8 mouse cellular contexts compared by ENCODE assay signal in genomic region chr17:24212441-24213018, GRCm38 (mm10). TPM values are rescaled to one million over a fixed set of nuclear protein-coding genes. Genes with fewer than 3 reads are reported as not detected.
DNase-seq lines count a peak whose midpoint lies in the region; ATAC-seq and TF ChIP-seq lines count a peak whose summit lies in the region.
"Had no signal": no experiment of that assay in that cellular context is flagged by ENCODE, and none has a peak within 500 bp of the region (broad histone marks: within the 10 kb centered on the region; RNA-seq: fewer than 3 reads in every experiment).

No protein-coding gene starts in this region.

- H3K9ac ChIP-seq in lung, embryonic 16.5 days (ENCODE audit: low read length) = no peak overlapping the region; the same call in 1 of the 2 replicates
- H3K9ac ChIP-seq in forebrain, embryonic 15.5 days (replicated peaks) = no peak overlapping the region
- H3K9ac ChIP-seq in limb, embryonic 14.5 days (ENCODE audit: low read depth, low read length, severe bottlenecking) = no peak overlapping the region
- peak overlapping the region; percentile 25; the same call in 1 of the 2 replicates for H3K9ac ChIP-seq in stomach, embryonic 14.5 days (replicated peaks; ENCODE audit: low read depth, low read length)

- no peak for TF ChIP-seq POLR2A in limb, embryonic 14.5 days (IDR thresholded peaks at IDR 0.05; ENCODE audit: borderline replicate concordance, extremely low read depth, insufficient read depth, insufficient read length)

- H3K4me2 ChIP-seq in lung, embryonic 16.5 days (ENCODE audit: low read depth, low read length) = peak overlapping the region; percentile 96
- H3K4me2 ChIP-seq in forebrain, embryonic 15.5 days (replicated peaks) = peak overlapping the region; percentile 92
- H3K4me2 ChIP-seq in limb, embryonic 14.5 days (replicated peaks; ENCODE audit: low read depth, low read length, severe bottlenecking) = peak overlapping the region; percentile 78
- H3K4me2 ChIP-seq in stomach, embryonic 14.5 days (replicated peaks; ENCODE audit: low read depth, low read length) = peak overlapping the region; percentile 95

- peak overlapping the region; percentile 54 for H3K4me3 ChIP-seq in lung, embryonic 16.5 days (ENCODE audit: low read length)
- H3K4me3 ChIP-seq in forebrain, embryonic 15.5 days = peak overlapping the region; percentile 55
- H3K4me3 ChIP-seq in limb, embryonic 14.5 days (replicated peaks; ENCODE audit: low read length) = peak overlapping the region; percentile 45
- peak overlapping the region; percentile 41 for H3K4me3 ChIP-seq in stomach, embryonic 14.5 days (ENCODE audit: low read depth, low read length)
- H3K4me3 ChIP-seq: myocyte had no signal

- H3K27ac ChIP-seq in lung, embryonic 16.5 days (ENCODE audit: low read length) = peak overlapping the region; percentile 37; the same call in 1 of the 2 replicates
- H3K27ac ChIP-seq in forebrain, embryonic 15.5 days (replicated peaks) = no peak overlapping the region
- H3K27ac ChIP-seq in limb, embryonic 14.5 days (replicated peaks; ENCODE audit: low read depth, low read length) = peak overlapping the region; percentile 90; the same call in 1 of the 2 replicates
- H3K27ac ChIP-seq in stomach, embryonic 14.5 days (ENCODE audit: low read length) = peak overlapping the region; percentile 94; the same call in 1 of the 2 replicates

- ATAC-seq in lung, embryonic 16.5 days (ENCODE audit: low read depth) = no peak
- no peak for ATAC-seq in forebrain, embryonic 15.5 days (replicated peaks)
- no peak for ATAC-seq in limb, embryonic 14.5 days (ENCODE audit: low FRiP score, low read depth)
- no peak for ATAC-seq in stomach, embryonic 14.5 days (ENCODE audit: insufficient number of reproducible peaks, insufficient read depth, low FRiP score, low read depth)
- no peak for ATAC-seq in erythroid progenitor cell, adult 5-6 weeks (replicated peaks; ENCODE audit: low FRiP score, poor library complexity, severe bottlenecking)

- H3K36me3 ChIP-seq in lung, embryonic 16.5 days (ENCODE audit: control insufficient read depth, insufficient read depth, low read length) = peaks cover 13% of the 10 kb centered on the region
- peaks cover 22% of the 10 kb centered on the region for H3K36me3 ChIP-seq in forebrain, embryonic 15.5 days
- peaks cover 21% of the 10 kb centered on the region for H3K36me3 ChIP-seq in limb, embryonic 14.5 days (ENCODE audit: control insufficient read depth, insufficient read depth, low read length)
- peaks cover 13% of the 10 kb centered on the region; the same call in 1 of the 2 replicates for H3K36me3 ChIP-seq in stomach, embryonic 14.5 days (ENCODE audit: control insufficient read depth, insufficient read depth, low read length)

- WGBS in lung, embryonic 16.5 days = 28% methylated on average over 5 of the region's 5 CpGs
- 29% methylated on average over 5 of the region's 5 CpGs for WGBS in forebrain, embryonic 15.5 days
- 32% methylated on average over 5 of the region's 5 CpGs for WGBS in limb, embryonic 14.5 days
- WGBS in stomach, embryonic 14.5 days = 32% methylated on average over 5 of the region's 5 CpGs

- peaks cover 8% of the 10 kb centered on the region; the same call in 1 of the 2 replicates for H3K27me3 ChIP-seq in lung, embryonic 16.5 days (ENCODE audit: control insufficient read depth, insufficient read depth, low read depth, low read length)
- peaks cover 5% of the 10 kb centered on the region; the same call in 1 of the 2 replicates for H3K27me3 ChIP-seq in forebrain, embryonic 15.5 days
- no peaks in the 10 kb centered on the region for H3K27me3 ChIP-seq in limb, embryonic 14.5 days (ENCODE audit: control insufficient read depth, insufficient read depth, low read length)
- no peaks in the 10 kb centered on the region for H3K27me3 ChIP-seq in stomach, embryonic 14.5 days (ENCODE audit: control insufficient read depth, insufficient read depth, low read length)

- H3K9me3 ChIP-seq in lung, embryonic 16.5 days (ENCODE audit: control insufficient read depth, low read length) = no peaks in the 10 kb centered on the region
- no peaks in the 10 kb centered on the region for H3K9me3 ChIP-seq in forebrain, embryonic 15.5 days
- no peaks in the 10 kb centered on the region for H3K9me3 ChIP-seq in limb, embryonic 14.5 days (ENCODE audit: control insufficient read depth, low read length)
- no peaks in the 10 kb centered on the region for H3K9me3 ChIP-seq in stomach, embryonic 14.5 days (ENCODE audit: control insufficient read depth, low read depth, low read length)

- no peak for DNase-seq in lung, postnatal 36 days
- no peak for DNase-seq in limb, embryonic 14.5 days (ENCODE audit: low spot score)
- no peak for DNase-seq in urinary bladder, adult 2 months (ENCODE audit: low spot score)

- peaks cover 35% of the 10 kb centered on the region for H3K4me1 ChIP-seq in lung, embryonic 16.5 days (replicated peaks; ENCODE audit: control insufficient read depth, insufficient read depth, low read length)
- H3K4me1 ChIP-seq in forebrain, embryonic 15.5 days = peaks cover 43% of the 10 kb centered on the region
- peaks cover 33% of the 10 kb centered on the region for H3K4me1 ChIP-seq in limb, embryonic 14.5 days (ENCODE audit: control insufficient read depth, insufficient read depth, low read length)
- peaks cover 45% of the 10 kb centered on the region for H3K4me1 ChIP-seq in stomach, embryonic 14.5 days (ENCODE audit: control insufficient read depth, insufficient read depth, low read length)

RNA-seq across cellular contexts. Expression of gene Ntn3, which starts 3.2 kb away (rescaled TPM):
- polyA plus RNA-seq in lung, embryonic 16.5 days (2015; fragmentation: Nextera tagmentation; extraction: Ambion mirVana) = 3.3 and 3.8 TPM in 2 replicates
- 4.9 and 5.2 TPM in 2 replicates for polyA plus RNA-seq in forebrain, embryonic 15.5 days (2015; fragmentation: Nextera tagmentation; extraction: Ambion mirVana)
- polyA plus RNA-seq in limb, embryonic 14.5 days (2012; rRNA removed) = 32.6 and 42.5 TPM in 2 replicates
- polyA plus RNA-seq in limb, embryonic 14.5 days (2014; fragmentation: Nextera tagmentation; extraction: Ambion mirVana) = 14.5 and 19.8 TPM in 2 replicates
- polyA plus RNA-seq in stomach, embryonic 14.5 days (2014; fragmentation: Nextera tagmentation; extraction: Ambion mirVana) = 10.2 and 10.4 TPM in 2 replicates
- total RNA-seq in erythroid progenitor cell, adult 5-6 weeks (2015; ENCODE audit: low replicate concordance) = not detected in 2 replicates
- total RNA-seq in erythroid progenitor cell, adult 5-6 weeks (2017; ENCODE audit: low replicate concordance) = not detected in 2 replicates
- 0.88 and 1.0 TPM in 2 replicates for polyA plus RNA-seq in urinary bladder, adult 2 months (2012; rRNA removed)

RNA-seq across cellular contexts. Expression of gene Tbc1d24, which starts 7.2 kb away (rescaled TPM):
- 4.6 and 6.4 TPM in 2 replicates for polyA plus RNA-seq in lung, embryonic 16.5 days (2015; fragmentation: Nextera tagmentation; extraction: Ambion mirVana)
- polyA plus RNA-seq in forebrain, embryonic 15.5 days (2015; fragmentation: Nextera tagmentation; extraction: Ambion mirVana) = 18.8 and 19.5 TPM in 2 replicates
- polyA plus RNA-seq in limb, embryonic 14.5 days (2012; rRNA removed) = 31.9 and 52.5 TPM in 2 replicates
- 6.3 and 8.0 TPM in 2 replicates for polyA plus RNA-seq in limb, embryonic 14.5 days (2014; fragmentation: Nextera tagmentation; extraction: Ambion mirVana)
- polyA plus RNA-seq in stomach, embryonic 14.5 days (2014; fragmentation: Nextera tagmentation; extraction: Ambion mirVana) = 6.3 and 8.3 TPM in 2 replicates
- 3.4 and 5.8 TPM in 2 replicates for total RNA-seq in erythroid progenitor cell, adult 5-6 weeks (2015; ENCODE audit: low replicate concordance)
- total RNA-seq in erythroid progenitor cell, adult 5-6 weeks (2017; ENCODE audit: low replicate concordance) = 2.6 and 2.7 TPM in 2 replicates
- polyA plus RNA-seq in urinary bladder, adult 2 months (2012; rRNA removed) = 7.6 and 7.9 TPM in 2 replicates

RNA-seq across cellular contexts. Expression of gene Tedc2, which starts 8.1 kb away (rescaled TPM):
- 11.3 and 13.0 TPM in 2 replicates for polyA plus RNA-seq in lung, embryonic 16.5 days (2015; fragmentation: Nextera tagmentation; extraction: Ambion mirVana)
- 13.0 and 13.5 TPM in 2 replicates for polyA plus RNA-seq in forebrain, embryonic 15.5 days (2015; fragmentation: Nextera tagmentation; extraction: Ambion mirVana)
- 35.4 and 39.2 TPM in 2 replicates for polyA plus RNA-seq in limb, embryonic 14.5 days (2012; rRNA removed)
- 10.2 and 12.2 TPM in 2 replicates for polyA plus RNA-seq in limb, embryonic 14.5 days (2014; fragmentation: Nextera tagmentation; extraction: Ambion mirVana)
- 11.9 and 12.3 TPM in 2 replicates for polyA plus RNA-seq in stomach, embryonic 14.5 days (2014; fragmentation: Nextera tagmentation; extraction: Ambion mirVana)
- 13.8 and 19.8 TPM in 2 replicates for total RNA-seq in erythroid progenitor cell, adult 5-6 weeks (2015; ENCODE audit: low replicate concordance)
- total RNA-seq in erythroid progenitor cell, adult 5-6 weeks (2017; ENCODE audit: low replicate concordance) = 16.2 and 17.2 TPM in 2 replicates
- polyA plus RNA-seq in urinary bladder, adult 2 months (2012; rRNA removed) = 8.1 and 9.2 TPM in 2 replicates

RNA-seq across cellular contexts. Expression of gene Ccnf, which starts 38.8 kb away (rescaled TPM):
- 75.2 and 81.5 TPM in 2 replicates for polyA plus RNA-seq in lung, embryonic 16.5 days (2015; fragmentation: Nextera tagmentation; extraction: Ambion mirVana)
- polyA plus RNA-seq in forebrain, embryonic 15.5 days (2015; fragmentation: Nextera tagmentation; extraction: Ambion mirVana) = 30.1 and 32.7 TPM in 2 replicates
- polyA plus RNA-seq in limb, embryonic 14.5 days (2012; rRNA removed) = 35.4 and 36.6 TPM in 2 replicates
- polyA plus RNA-seq in limb, embryonic 14.5 days (2014; fragmentation: Nextera tagmentation; extraction: Ambion mirVana) = 41.8 and 49.9 TPM in 2 replicates
- 57.6 and 67.1 TPM in 2 replicates for polyA plus RNA-seq in stomach, embryonic 14.5 days (2014; fragmentation: Nextera tagmentation; extraction: Ambion mirVana)
- total RNA-seq in erythroid progenitor cell, adult 5-6 weeks (2015; ENCODE audit: low replicate concordance) = 217 and 252 TPM in 2 replicates
- 391 and 426 TPM in 2 replicates for total RNA-seq in erythroid progenitor cell, adult 5-6 weeks (2017; ENCODE audit: low replicate concordance)
- polyA plus RNA-seq in urinary bladder, adult 2 months (2012; rRNA removed) = 1.6 and 1.7 TPM in 2 replicates

RNA-seq across cellular contexts. Expression of gene Atp6v0c, which starts 43.0 kb away (rescaled TPM):
- polyA plus RNA-seq in lung, embryonic 16.5 days (2015; fragmentation: Nextera tagmentation; extraction: Ambion mirVana) = 462 and 486 TPM in 2 replicates
- polyA plus RNA-seq in forebrain, embryonic 15.5 days (2015; fragmentation: Nextera tagmentation; extraction: Ambion mirVana) = 872 and 917 TPM in 2 replicates
- 487 and 720 TPM in 2 replicates for polyA plus RNA-seq in limb, embryonic 14.5 days (2012; rRNA removed)
- polyA plus RNA-seq in limb, embryonic 14.5 days (2014; fragmentation: Nextera tagmentation; extraction: Ambion mirVana) = 511 and 522 TPM in 2 replicates
- polyA plus RNA-seq in stomach, embryonic 14.5 days (2014; fragmentation: Nextera tagmentation; extraction: Ambion mirVana) = 506 and 549 TPM in 2 replicates
- total RNA-seq in erythroid progenitor cell, adult 5-6 weeks (2015; ENCODE audit: low replicate concordance) = 231 and 265 TPM in 2 replicates
- 83.8 and 103 TPM in 2 replicates for total RNA-seq in erythroid progenitor cell, adult 5-6 weeks (2017; ENCODE audit: low replicate concordance)
- 460 and 497 TPM in 2 replicates for polyA plus RNA-seq in urinary bladder, adult 2 months (2012; rRNA removed)
